Mouse (Mus musculus): Measurements from ENCODE around the gene Hadh. TPM values are rescaled to one million over a fixed set of nuclear protein-coding genes. Genes with fewer than 3 reads are reported as not detected.

Gene Hadh
- polyA plus RNA-seq, 1 experiment from 2014 or later: 369 TPM

DNA sequence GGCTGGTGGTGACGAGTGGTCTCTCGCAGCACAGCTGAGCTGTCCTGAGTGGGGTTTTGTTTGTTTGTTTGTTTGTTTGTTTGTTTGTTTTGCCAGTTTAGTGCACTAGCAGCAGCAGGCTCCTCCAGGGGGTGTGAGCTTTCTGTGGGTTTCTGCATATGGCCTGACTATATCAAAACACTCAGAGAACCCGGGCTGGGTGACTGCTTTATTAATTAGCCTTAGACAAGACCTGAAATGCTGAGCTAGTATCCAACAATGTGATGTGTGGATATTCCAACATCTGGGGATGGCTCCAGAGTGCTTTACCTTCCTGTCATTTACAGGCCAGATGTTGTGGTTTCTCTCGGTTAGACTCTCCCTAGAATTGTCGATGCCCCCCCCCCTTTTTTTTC, 31.4 kb upstream of the Hadh start:
- Histone ChIP-seq H3K27me3 (replicated peaks; ENCODE audit: control insufficient read depth, insufficient read depth, low read length) (no peaks in the 10 kb centered on the region), H3K4me1 (ENCODE audit: control insufficient read depth, insufficient read depth, low read length) (peaks cover 2% of the 10 kb centered on the region; the same call in 1 of the 2 replicates), H3K9me3 (ENCODE audit: control insufficient read depth, low read length) (peaks cover under 1% of the 10 kb centered on the region; the same call in 1 of the 2 replicates), H3K27ac (ENCODE audit: low read length) (no peak overlapping the region), H3K4me2 (ENCODE audit: low read depth, low read length) (peak overlapping the region; percentile 99), H3K9ac (ENCODE audit: low read depth, low read length) (peak overlapping the region; percentile 82), H3K36me3 (ENCODE audit: control insufficient read depth, insufficient read depth, low read length) (no peaks in the 10 kb centered on the region), H3K4me3 (ENCODE audit: low read length) (peak overlapping the region; percentile 90)
- WGBS: 19% methylated on average over 5 of the region's 5 CpGs
- ATAC-seq: peak; percentile 19

GRCm38 (mm10) chr3:131302452-131303319, 30.8 kb upstream of the Hadh start, which contains the start of gene Cyp2u1:
Cyp2u1 (minus strand) TSS chr3:131303227.
- Histone ChIP-seq H3K4me3 (ENCODE audit: low read length) (peak within 1 kb of the TSS; percentile 90), H3K9me3 (ENCODE audit: control insufficient read depth, low read length) (no peaks in the 10 kb centered on the region), H3K27me3 (replicated peaks; ENCODE audit: control insufficient read depth, insufficient read depth, low read length) (no peaks in the 10 kb centered on the region), H3K9ac (ENCODE audit: low read depth, low read length) (peak within 1 kb of the TSS; percentile 82), H3K27ac (ENCODE audit: low read length) (peak within 1 kb of the TSS; percentile 54), H3K4me2 (ENCODE audit: low read depth, low read length) (peak within 1 kb of the TSS; percentile 99), H3K36me3 (ENCODE audit: control insufficient read depth, insufficient read depth, low read length) (no peaks in the 10 kb centered on the region), H3K4me1 (ENCODE audit: control insufficient read depth, insufficient read depth, low read length) (peaks cover 2% of the 10 kb centered on the region; the same call in 1 of the 2 replicates)
- peak; percentile 95 for ATAC-seq
- under 1% methylated on average over 71 of the region's 71 CpGs for WGBS

DNA sequence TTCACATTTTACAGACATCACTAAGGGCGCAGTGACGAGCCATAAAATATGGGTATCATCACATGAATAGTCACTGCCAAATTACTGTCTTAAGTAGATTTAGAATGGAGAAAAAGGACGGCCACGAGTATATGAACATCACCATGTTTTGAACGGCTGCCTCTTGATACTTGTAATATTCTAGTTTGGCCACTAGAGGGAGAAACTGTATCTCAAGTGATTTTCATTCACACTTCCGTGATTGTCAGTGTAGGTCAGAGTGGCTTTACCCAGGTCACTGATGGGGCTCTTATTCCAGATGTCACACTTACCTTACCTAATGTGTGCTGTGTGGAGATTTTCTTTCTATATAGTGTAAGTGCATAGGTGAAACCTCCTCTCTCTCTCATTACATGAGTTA, 28.0 kb upstream of the Hadh start:
- Histone ChIP-seq H3K27ac (ENCODE audit: low read length) (no peak overlapping the region), H3K9ac (ENCODE audit: low read depth, low read length) (no peak overlapping the region), H3K4me1 (ENCODE audit: control insufficient read depth, insufficient read depth, low read length) (peaks cover 6% of the 10 kb centered on the region; the same call in 1 of the 2 replicates), H3K9me3 (ENCODE audit: control insufficient read depth, low read length) (no peaks in the 10 kb centered on the region), H3K36me3 (ENCODE audit: control insufficient read depth, insufficient read depth, low read length) (no peaks in the 10 kb centered on the region), H3K27me3 (replicated peaks; ENCODE audit: control insufficient read depth, insufficient read depth, low read length) (no peaks in the 10 kb centered on the region), H3K4me3 (ENCODE audit: low read length) (no peak overlapping the region), H3K4me2 (ENCODE audit: low read depth, low read length) (no peak overlapping the region)
- ATAC-seq: no peak
- WGBS: 9% methylated on average over 6 of the region's 6 CpGs

GRCm38 (mm10) chr3:131299078-131299477, 27.2 kb upstream of the Hadh start:
- Histone ChIP-seq H3K4me3 (ENCODE audit: low read length) (no peak overlapping the region), H3K9me3 (ENCODE audit: control insufficient read depth, low read length) (no peaks in the 10 kb centered on the region), H3K4me2 (ENCODE audit: low read depth, low read length) (no peak overlapping the region), H3K9ac (ENCODE audit: low read depth, low read length) (no peak overlapping the region), H3K27me3 (replicated peaks; ENCODE audit: control insufficient read depth, insufficient read depth, low read length) (no peaks in the 10 kb centered on the region), H3K4me1 (ENCODE audit: control insufficient read depth, insufficient read depth, low read length) (peaks cover 6% of the 10 kb centered on the region; the same call in 1 of the 2 replicates), H3K36me3 (ENCODE audit: control insufficient read depth, insufficient read depth, low read length) (no peaks in the 10 kb centered on the region), H3K27ac (ENCODE audit: low read length) (no peak overlapping the region)
- no peak for ATAC-seq
- WGBS: 79% methylated on average over 9 of the region's 9 CpGs

DNA sequence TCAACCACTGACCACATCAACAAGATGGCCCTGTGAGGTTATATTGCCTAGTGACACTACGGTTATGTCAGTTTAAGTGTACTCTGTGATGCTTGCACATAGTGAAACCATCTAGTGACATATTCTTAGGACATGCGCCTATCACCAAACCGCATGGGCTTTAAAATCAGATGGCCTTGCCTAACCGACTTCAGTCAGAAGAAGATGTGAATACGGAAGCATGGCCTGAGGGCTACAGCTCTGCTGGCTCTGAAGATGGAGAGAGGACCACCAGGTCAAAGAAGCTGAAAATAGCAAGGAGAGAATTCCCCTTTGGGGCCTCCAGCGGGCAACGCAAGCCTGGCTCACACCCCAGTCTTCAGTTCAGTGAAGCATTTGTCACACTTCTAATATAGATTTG, 25.0 kb upstream of the Hadh start:
- no peak overlapping the region for H3K4me2 ChIP-seq (ENCODE audit: low read depth, low read length)
- no peak overlapping the region for H3K9ac ChIP-seq (ENCODE audit: low read depth, low read length)
- peaks cover 4% of the 10 kb centered on the region; the same call in 1 of the 2 replicates for H3K4me1 ChIP-seq (ENCODE audit: control insufficient read depth, insufficient read depth, low read length)
- 93% methylated on average over 7 of the region's 7 CpGs for WGBS
- H3K27me3 ChIP-seq (replicated peaks; ENCODE audit: control insufficient read depth, insufficient read depth, low read length): no peaks in the 10 kb centered on the region
- H3K9me3 ChIP-seq (ENCODE audit: control insufficient read depth, low read length): no peaks in the 10 kb centered on the region
- H3K27ac ChIP-seq (ENCODE audit: low read length): no peak overlapping the region
- ATAC-seq: no peak
- H3K36me3 ChIP-seq (ENCODE audit: control insufficient read depth, insufficient read depth, low read length): no peaks in the 10 kb centered on the region
- H3K4me3 ChIP-seq (ENCODE audit: low read length): no peak overlapping the region

DNA sequence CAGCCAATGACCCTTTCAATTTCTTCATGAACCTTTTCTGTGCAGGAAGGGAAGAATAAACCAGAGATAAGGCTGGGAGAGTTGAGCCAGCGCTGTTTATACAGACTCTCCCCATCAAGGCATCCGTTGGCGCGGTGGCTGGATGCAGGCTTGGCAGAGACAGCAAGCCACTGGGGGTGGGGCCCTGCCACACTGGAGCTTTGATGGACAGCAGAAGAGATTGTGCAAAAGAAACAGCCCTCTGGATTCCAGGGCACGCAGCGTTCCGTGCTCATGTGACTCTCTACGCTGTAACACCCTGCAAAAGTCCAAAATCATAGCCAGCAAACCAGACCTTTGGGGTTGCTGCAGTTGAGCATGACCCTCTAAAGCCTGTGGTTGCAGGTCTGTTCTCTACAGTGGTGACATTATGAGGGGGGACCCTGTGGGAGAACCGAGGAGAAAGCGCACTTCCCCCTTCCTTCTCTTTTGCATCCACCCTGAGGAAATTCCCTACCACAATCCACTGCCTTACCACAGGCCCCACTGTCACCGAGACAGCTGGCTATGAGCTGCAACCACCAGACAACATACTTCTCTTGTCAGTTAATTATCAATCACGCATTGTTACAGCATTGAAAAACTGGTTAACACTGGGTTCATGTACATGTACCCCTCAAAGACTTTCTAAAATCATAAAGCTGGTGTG, 23.8 kb upstream of the Hadh start:
- WGBS: 62% methylated on average over 12 of the region's 12 CpGs
- peak; percentile 35 for ATAC-seq
- 0 out of 2 replicates have a peak, but pooled peaks cover 4% of the 10 kb centered on the region for H3K4me1 ChIP-seq (ENCODE audit: control insufficient read depth, insufficient read depth, low read length)

DNA sequence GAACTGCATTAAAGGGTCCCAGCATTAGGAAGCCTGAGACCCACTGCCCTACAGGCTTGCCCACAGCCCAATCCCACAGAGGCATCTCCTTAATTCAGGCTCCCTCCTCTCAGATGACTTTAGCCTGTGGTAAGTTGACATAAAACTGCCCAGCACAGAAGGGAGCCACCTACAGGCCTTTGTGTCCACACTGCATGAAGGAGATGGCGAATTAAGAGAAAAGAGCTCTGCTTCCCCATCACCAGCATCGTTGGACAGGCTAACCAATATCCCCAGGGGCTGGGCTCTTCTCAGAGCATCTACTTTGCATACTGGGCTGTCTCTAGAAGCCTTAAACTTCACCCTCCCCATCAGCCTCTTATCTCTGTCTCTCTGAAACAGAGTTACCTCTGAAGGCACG, 22.6 kb upstream of the Hadh start:
- H3K27ac ChIP-seq (ENCODE audit: low read length): no peak overlapping the region
- ATAC-seq: no peak
- 58% methylated on average over 3 of the region's 3 CpGs for WGBS

More for the DNA sequence above, 23.8 kb upstream of the Hadh start:
- Histone ChIP-seq H3K27me3 (replicated peaks; ENCODE audit: control insufficient read depth, insufficient read depth, low read length) (no peaks in the 10 kb centered on the region), H3K9me3 (ENCODE audit: control insufficient read depth, low read length) (no peaks in the 10 kb centered on the region), H3K9ac (ENCODE audit: low read depth, low read length) (no peak overlapping the region), H3K4me3 (ENCODE audit: low read length) (no peak overlapping the region), H3K27ac (ENCODE audit: low read length) (peak overlapping the region; percentile 31; the same call in 1 of the 2 replicates), H3K4me2 (ENCODE audit: low read depth, low read length) (no peak overlapping the region), H3K36me3 (ENCODE audit: control insufficient read depth, insufficient read depth, low read length) (no peaks in the 10 kb centered on the region)

GRCm38 (mm10) chr3:131292959-131293358, 21.1 kb upstream of the Hadh start:
- H3K27me3 ChIP-seq (replicated peaks; ENCODE audit: control insufficient read depth, insufficient read depth, low read length): no peaks in the 10 kb centered on the region
- H3K4me1 ChIP-seq (ENCODE audit: control insufficient read depth, insufficient read depth, low read length): 0 out of 2 replicates have a peak, but pooled peaks cover 4% of the 10 kb centered on the region
- no peak overlapping the region for H3K4me3 ChIP-seq (ENCODE audit: low read length)
- ATAC-seq: peak; percentile 67
- H3K4me2 ChIP-seq (ENCODE audit: low read depth, low read length): no peak overlapping the region
- 60% methylated on average over 3 of the region's 3 CpGs for WGBS
- no peaks in the 10 kb centered on the region for H3K9me3 ChIP-seq (ENCODE audit: control insufficient read depth, low read length)
- H3K36me3 ChIP-seq (ENCODE audit: control insufficient read depth, insufficient read depth, low read length): no peaks in the 10 kb centered on the region
- peak overlapping the region; percentile 50; the same call in 1 of the 2 replicates for H3K27ac ChIP-seq (ENCODE audit: low read length)
- no peak overlapping the region for H3K9ac ChIP-seq (ENCODE audit: low read depth, low read length)

More for the DNA sequence above, 22.6 kb upstream of the Hadh start:
- H3K4me1 ChIP-seq (ENCODE audit: control insufficient read depth, insufficient read depth, low read length): 0 out of 2 replicates have a peak, but pooled peaks cover 4% of the 10 kb centered on the region
- no peak overlapping the region for H3K4me3 ChIP-seq (ENCODE audit: low read length)
- H3K9ac ChIP-seq (ENCODE audit: low read depth, low read length): no peak overlapping the region
- H3K27me3 ChIP-seq (replicated peaks; ENCODE audit: control insufficient read depth, insufficient read depth, low read length): no peaks in the 10 kb centered on the region
- H3K9me3 ChIP-seq (ENCODE audit: control insufficient read depth, low read length): no peaks in the 10 kb centered on the region
- no peak overlapping the region for H3K4me2 ChIP-seq (ENCODE audit: low read depth, low read length)
- H3K36me3 ChIP-seq (ENCODE audit: control insufficient read depth, insufficient read depth, low read length): no peaks in the 10 kb centered on the region

- 0 out of 2 replicates have a peak, but pooled peaks cover 4% of the 10 kb centered on the region for H3K4me1 ChIP-seq (ENCODE audit: control insufficient read depth, insufficient read depth, low read length)
- H3K27me3 ChIP-seq (replicated peaks; ENCODE audit: control insufficient read depth, insufficient read depth, low read length): no peaks in the 10 kb centered on the region
- ATAC-seq: peak; percentile 76
- H3K4me3 ChIP-seq (ENCODE audit: low read length): no peak overlapping the region
- no peak overlapping the region for H3K27ac ChIP-seq (ENCODE audit: low read length)
- no peaks in the 10 kb centered on the region for H3K9me3 ChIP-seq (ENCODE audit: control insufficient read depth, low read length)
- H3K4me2 ChIP-seq (ENCODE audit: low read depth, low read length): no peak overlapping the region
- H3K36me3 ChIP-seq (ENCODE audit: control insufficient read depth, insufficient read depth, low read length): no peaks in the 10 kb centered on the region
- no peak overlapping the region for H3K9ac ChIP-seq (ENCODE audit: low read depth, low read length)
- WGBS: 47% methylated on average over 2 of the region's 2 CpGs
Measured at GRCm38 (mm10) chr3:131292349-131292748, 20.4 kb upstream of the Hadh start.
